Mouse (Mus musculus) telencephalon, adult 2 months (tissue): ENCODE results near the gene Steap1.
A peak's percentile ranks its signal among the peaks of the same experiment; 100 is the strongest.

Experiments
- DNase-seq: peaks from one replicate; pipeline ENCODE4 v3.0.0-alpha.2; 2011; ENCODE audit warnings: low read depth, low spot score

The Steap1 gene

DNA sequence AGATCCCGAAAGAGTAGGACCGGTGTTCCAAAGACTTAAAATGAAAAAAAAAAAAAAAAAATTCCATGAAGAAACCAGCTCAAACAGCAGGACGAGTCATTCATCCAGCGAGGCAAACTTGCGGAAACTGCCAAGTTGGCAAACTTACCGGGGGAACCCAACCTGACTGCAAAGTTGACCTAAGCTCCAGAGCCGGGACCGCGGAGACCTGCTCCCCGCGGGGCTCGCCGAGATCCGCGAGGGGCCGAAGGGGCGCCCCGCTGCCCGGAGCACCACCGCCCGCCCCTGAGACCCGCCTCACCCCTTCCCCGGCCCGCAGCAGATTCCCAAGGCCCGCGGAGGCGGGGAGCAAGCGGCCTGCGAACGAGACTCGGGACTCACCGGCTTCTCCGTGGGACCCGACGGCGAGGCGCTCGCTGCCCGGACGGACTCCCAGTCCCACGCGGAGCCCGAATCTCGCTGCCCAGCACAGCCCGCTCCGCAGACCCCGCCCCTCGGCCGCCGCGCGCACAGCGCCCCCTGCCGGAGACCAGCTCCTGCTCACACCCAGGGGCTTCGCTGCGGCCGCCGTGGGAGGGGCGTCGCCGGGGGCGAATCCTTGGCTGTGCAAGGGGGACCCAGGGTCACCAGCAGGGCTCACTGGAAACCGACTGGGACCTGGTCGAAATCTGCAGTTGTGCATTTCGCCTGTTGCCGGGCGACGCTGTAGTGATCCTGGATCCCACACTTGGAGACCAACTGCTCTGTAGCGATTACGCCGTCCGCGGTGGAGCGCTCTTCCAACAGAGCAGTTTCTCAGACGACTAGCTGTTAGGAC lies at the start of gene Steap1:
Gene Steap1 (minus strand): TSS at position 461 of the 817 bp plus-strand sequence.
- no peak for DNase-seq

DNA sequence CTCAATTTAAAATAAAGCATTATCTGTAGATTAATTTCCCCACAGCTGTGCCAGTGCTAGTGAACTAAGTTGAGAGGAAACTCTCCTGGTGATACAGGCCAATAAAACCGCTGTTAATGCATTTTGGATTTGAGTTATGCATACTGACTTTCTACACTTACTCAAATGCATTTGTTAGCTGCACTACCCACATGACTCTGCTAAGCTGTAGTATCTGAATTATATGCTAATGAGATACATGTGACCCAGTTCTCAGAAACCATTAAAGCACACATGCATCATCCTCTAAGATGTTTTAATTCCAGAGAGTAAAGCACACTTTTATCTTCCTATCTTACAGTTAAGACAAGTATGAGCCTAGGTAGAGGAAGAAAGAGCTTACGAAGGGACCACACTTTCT lies 38.0 kb upstream of the Steap1 start:
- DNase-seq: no peak

DNA sequence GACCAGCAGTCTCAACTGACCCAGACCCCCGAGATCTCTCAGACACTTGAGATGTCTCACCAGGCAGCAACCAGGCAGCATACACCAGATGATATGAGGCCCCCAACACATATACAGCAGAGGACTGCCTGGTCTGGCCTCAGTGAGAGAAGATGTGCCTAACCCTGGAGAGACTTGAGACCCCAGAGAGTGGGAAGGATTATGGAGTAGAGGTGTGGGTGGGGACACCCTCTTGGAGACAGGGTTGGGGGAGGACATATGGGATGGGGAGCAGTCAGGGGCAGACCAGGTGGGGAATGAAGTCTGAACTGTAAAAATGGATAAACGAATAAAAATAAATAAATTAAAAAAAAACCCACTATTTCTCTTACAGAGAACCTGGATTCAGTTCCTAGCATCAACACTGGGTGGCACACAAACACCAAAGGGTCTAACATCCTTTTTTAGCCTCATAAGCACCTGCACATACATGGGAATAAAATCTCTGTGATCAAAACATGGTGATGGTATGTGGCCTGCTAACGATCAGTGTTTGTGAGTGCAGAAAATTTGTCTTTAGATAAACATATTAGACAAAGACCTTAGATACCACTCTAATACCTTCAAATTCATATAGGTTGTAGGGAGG lies 7.4 kb upstream of the Steap1 start:
- DNase-seq: no peak

DNA sequence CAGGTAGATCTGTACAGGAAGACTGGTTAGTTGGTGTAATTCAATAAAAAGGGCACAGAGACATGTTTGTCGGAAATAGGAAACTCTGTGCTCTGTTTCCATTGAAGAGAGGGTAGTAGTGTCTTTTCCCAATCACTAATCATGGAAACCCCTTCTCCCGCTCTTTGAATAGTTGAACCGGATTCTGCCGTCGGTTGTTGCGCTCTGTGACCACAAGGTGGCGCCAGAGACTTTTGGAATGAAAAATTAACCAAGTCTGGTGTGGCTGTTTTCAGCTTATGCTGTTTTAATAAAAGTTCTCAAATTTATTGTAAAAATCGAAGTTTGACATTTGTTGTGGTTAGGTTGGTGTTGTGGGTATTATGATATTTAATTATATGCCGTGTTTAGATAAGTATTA lies 5.9 kb upstream of the Steap1 start:
- DNase-seq: no peak

DNA sequence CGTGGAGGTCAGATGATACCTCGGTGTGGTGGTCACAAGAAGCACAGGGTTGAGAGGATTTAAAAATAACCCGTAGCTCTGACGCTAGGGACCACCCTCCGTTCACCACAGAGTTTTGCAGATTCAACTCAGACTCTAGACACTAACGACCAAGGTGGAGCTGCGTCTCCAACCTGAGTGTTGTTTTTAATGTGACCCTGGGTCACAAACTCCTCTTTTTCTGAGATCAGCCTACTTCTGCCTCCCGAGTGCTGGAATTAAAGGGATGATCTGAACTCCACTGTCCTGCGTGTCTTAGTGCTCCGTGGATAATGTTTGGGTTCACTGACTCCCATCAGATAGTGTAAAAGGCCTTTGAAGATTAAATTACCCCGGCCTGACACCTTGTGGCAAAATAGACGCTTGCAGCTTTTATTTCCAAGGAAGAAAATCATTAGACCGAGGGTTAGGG lies 671 bp upstream of the Steap1 start:
- DNase-seq: peak; percentile 28

DNA sequence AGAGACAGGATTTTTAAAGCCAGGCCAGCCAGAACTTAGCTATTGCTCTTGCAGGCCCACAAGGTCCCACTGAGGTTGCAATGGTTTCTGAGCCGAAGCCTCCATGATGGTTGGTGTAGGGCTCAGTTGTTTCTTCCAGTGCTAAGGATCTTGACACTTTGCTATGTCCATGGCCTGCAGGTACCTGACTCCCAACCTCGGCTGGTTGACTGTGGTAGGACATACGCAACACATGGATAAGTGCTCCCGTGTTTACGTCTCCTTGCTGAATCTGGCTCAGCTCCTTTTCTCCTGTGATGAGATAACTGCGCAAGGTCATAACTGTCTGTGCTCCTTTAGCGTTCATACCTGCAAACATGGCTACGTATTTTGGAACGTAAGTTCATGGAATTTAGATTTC lies 14.7 kb downstream of the Steap1 start:
- DNase-seq: no peak

DNA sequence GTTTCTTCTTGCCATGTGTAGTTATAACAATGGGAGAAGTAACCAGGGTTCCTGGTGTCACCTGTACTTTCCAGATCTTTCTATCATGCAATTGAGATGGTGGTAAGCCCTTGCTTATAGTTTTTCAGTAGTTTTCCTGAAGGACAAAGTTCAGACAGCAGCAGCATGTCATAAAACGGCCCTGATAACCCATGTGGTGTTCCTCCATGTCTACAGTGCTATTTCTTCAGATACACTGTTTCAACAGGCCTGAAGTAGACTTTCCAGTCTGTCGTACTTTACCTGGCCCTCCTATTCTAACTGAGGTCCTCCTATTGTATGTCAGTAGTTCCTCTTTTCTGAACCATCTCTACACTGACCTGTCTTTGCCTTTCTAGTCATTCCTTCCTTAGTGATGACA lies 16.3 kb downstream of the Steap1 start:
- DNase-seq: no peak

DNA sequence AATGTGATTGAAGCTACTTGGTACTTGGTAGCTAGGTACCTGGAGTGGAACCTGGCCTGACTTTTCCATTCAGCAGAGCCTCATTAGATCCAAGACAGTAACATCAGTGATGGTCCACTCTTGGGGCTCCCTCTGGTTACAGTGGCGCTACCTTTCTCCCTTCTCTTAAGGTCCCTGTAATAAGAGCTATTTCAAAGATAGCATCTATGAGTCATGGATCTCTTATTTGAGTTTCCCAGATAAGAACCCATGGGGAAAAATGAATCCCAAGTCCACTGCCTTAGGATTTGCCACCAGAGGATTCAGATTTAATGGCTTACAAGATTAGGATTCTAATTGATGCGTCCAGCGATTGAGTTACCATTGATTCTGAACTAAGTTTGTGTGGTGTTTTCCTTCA lies 16.9 kb downstream of the Steap1 start:
- DNase-seq: no peak

DNA sequence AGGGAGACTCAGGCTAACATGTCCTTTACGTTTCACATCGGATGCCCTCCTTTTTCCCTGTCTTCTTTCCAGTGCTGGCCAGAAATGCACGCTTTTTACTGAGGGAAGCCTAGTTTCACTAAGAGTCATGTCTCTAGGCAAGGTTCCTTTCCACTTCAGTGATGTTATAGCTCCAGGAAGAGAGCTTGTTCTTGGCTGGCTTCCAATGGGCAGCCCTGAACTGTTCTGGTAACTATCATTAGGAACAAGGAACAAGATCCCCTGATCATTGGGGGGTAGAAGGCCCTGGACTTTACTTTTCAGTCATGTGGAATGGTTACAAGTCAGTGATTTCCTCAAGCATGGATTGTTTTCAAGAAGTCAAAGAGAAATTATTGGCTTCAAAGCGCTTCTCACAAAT lies 19.2 kb downstream of the Steap1 start:
- DNase-seq: no peak

DNA sequence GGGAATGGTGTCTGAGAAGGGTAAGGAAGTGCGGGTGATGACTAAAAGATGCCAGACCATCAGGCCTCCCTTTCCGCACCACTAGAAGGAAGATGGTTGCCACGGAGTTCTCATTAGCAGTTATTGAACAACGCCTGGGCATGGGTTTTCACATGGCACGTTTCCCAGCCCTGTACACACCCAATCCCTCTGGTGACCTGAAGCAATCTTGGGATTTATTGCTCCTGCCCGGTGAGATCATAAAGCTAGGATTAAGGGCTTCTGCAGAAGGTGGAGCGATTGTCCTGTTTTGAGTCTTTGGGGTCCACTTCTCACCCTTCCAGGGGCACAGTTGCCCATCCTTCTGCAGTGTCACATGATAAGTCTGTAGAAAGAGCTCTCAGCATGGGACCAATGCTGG lies 26.9 kb downstream of the Steap1 start:
- DNase-seq: no peak

DNA sequence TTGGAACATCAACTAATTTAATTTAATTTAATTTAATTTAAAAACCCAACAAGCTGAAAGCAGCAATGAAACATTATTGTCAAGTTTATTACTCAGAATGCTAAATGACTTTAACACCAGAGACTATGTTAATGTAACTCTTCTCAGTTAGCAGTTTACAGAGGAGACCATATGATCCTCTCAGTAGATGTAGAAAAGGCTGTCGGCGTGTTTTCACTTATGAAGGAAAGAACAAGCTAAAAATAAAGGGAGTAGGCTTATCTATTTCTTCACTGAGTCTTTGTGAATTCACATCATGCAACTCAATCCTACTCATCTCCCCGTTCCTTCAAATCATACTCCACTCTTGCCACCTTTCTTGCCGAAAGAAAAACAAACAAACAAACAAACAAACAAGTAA lies 38.1 kb downstream of the Steap1 start:
- peak; percentile 44 for DNase-seq

DNA sequence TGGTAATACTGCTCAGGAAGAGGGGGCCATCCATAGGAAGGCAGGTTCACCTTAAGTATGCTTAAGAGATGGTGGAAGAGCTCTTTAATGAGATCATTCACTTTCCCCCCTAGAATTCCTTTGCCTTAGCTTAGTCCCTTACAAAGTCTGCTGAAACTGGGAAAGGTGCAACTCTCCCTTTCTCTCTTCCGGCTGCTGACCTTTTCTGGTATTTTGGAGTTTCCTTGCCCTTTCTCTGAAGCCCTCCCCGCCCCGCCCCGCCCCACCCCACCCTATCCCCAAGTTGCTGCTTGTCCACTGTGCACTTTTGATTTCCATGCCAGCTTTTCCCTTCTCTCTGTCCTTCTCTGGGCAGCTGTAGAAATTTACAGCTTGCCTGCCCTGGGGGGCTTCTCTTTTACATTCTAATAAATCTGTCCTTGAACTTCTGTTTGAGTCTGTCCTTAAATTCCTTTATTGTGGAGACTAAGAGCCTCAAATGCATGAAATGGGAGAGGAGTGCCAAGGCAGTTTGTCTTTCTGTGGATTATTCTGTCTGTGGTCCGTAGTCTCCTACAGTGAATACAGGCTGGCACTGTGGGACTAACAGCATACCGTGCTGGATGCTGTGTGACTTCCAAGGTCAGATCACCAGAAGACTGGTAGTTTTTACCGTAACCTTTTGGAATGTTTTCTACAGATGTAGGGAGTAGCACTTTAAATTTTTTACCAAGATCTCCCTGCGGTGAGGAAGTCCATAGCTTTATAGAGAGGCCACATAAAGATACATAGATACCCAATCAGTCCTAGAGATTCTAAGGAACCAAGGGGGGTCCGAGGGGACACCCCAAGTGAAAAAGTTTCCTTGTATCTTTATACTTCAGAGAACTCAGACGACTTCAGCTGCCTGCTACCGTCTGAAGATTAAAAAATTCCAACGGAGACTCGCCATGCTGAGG lies 41.5 kb downstream of the Steap1 start:
- DNase-seq: no peak

DNA sequence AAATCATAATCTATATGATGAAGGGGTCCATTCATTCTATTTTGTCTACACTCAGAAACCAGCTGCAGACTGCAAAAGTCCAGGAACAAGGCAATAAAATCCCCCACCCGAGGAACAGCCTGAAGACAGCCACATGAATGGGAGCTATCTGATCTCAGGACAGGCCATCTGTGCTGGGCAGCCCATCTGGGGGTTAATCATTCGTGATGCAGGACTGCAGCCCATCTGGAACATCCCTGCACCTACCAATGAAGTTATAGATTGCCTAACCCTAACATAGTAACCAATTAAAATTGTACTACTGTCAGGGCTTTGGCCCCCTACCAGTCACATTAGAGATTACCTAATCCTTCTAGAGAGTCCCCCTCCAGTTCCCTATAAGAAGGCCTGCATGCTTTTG lies 44.1 kb downstream of the Steap1 start:
- DNase-seq: no peak

DNA sequence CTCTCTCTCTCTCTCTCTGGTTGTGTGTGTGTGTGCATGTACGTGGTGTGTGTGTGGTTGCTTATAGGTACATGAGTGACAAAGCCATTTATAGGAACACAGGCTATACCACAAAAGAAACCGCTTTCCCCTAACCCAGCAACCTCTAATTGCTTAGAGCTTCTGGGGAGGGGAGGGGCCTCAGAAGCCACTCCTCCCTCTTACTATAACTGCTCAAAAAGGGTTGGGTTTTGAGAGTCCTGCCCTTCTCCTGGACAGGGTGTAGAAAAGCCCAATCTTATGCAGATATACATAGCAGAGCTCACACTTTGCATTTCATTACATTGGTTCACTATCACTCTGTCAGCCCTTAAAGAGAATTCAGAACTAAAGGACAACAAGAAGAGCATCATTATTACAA lies 48.7 kb downstream of the Steap1 start:
- DNase-seq: no peak

DNA sequence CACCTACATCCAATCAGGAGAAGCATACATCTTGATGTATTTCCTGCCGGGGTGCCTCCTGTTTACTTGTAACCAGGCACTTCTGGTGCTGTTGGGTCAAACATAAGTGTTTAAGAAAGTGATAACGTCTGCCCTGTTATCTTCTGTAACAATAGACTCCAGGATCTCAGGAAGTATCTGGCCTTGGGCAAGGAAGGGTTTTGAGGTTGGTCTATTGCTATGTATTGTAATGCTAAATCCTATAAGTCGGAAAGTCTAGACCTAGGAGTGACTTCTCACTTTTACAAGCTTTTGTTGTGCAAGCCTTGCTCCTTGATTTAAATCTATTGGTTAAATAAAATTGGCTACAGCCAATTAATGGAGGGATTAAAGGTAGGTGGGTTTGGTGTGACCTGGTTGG lies 50.3 kb downstream of the Steap1 start:
- DNase-seq: no peak

DNA sequence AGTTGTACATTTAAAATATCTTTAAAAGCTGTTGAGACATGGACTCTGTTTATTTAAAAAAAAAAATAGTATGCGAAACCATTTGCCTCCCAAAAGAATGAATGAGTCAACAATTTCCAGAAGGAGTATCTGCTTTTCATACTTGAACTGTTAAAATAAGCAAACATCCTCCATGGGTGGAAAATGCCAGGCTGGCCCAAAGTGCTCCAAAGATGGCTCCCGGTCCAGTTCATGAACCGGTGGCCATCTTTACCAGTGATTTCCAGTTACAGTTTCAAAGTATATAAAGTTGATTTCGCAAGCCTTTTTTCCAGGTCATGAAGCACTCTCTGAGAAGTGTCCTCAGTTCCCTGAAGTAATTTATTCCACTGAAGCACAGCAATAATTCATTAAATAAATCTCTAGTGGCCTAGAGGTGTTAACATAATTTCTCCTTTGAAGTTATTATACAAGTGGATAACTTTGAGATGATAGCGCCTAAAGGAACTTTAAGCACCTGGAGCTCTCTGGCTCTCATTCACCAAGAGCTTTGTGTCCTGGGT lies 53.7 kb downstream of the Steap1 start:
- DNase-seq: no peak

DNA sequence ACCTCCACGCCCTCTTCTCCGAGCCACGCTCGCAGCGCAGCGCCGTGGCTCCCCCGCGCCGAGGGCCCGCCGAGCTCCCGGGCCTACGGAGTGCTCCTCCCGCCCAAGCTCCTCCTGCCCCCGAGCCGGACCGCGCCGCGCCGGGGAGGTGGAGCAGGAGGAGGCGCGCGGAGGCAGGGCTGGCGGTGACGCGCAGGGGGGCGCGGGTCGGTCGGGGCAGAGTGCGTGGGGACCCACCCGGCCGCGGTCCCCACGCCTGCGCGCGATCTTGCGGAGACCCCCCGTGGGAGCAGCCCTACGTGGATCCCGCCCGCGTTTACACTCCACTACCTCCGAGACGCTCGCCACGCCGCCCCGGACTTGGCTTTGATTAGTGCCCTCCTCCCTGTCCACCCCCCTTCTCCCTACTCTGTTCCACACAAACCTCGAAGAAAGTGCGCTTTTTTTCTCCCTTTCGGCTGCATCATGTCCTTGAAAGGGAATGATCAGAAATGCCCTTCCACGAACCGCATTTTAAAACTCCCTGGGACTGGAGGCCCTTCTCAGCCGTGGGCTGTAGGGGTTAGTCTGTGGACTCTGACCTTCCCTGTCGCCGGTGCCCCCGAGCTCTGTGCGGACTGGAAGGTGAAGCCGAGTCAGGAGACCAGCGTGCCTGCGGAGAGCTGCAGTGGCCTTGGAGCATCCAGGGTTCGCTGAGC lies 55.0 kb downstream of the Steap1 start, which contains the start of gene Steap2:
Gene Steap2 (minus strand): TSS at position 623 of the 698 bp plus-strand sequence.
- DNase-seq: no peak

DNA sequence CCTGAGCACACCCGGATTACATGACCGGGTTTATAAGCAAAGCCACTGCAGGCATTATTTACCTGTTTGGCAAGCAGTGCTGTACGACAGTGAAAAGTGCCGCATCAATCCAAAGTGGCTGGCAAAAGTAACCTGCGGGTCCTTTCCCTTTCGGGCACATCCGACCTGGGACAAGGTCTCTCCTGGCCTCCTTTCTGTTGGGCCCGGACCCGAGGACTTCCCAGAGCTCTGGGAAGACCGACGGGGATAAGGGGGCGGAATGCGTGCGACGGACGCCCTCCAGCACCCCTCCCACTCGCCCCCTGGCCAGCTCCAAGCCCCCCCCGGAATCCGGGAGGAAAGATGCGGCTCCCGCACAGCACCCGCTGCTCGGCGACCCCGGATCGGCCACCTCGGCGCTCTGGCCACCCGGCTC lies 55.6 kb downstream of the Steap1 start:
- DNase-seq: no peak

DNA sequence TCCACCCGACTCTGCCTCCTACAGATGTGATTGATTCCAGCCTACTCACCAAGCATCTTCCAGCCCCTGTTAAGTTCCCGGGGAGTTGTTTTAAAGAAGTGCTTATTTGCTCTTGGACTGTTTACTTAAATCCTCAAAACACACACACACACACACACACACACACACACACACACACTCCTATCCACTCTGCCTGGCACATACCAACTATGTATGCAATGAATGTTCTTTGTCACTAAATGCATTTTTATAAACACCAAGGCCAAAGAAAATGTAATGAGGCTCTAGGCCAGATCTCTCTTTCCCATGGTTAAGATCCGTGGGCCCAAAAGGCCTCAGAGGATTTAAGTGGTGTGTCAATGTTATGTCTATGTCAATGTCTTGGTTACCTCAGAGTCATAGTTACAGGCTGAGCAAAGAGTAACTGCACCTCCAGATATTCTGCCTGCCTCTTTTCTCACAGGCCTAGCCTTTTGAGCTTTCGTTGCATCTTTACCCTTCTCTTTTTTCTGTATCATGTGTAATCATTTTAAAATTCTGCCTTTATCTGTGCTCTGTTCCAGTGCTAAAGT lies 56.9 kb downstream of the Steap1 start:
- no peak for DNase-seq

DNA sequence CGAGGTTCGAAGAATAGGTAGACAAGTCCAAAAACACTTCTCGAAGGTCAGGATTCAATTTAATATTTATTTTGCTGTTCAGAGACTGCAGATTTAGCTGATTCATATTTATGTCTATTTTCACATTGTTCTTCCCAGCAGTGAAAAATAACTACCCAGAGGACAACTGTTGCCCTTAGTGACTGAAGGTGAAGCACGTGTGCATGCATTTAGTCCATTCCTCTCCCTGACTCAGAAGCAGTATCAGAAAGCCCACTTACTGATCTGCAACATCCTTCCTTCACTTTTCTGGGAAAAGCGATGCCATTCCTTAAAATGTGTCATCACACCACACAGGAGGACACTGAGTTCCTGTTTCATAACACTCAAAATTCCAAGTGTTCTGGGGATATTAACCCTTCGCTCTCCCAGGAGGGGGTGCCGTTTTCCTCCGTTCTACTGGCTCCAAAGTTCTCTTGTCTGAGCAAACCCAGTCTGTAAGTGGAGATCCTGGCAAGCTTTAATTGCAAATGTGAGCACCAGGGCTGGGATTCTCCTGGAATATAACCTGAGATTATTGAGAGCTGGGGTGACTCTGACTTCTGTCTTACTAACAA lies 60.1 kb downstream of the Steap1 start:
- no peak for DNase-seq
